Mouse (Mus musculus) midbrain, postnatal 0 days (tissue): ENCODE data around the gene Srpk1. TPM values are rescaled to one million over a fixed set of nuclear protein-coding genes. Genes with fewer than 3 reads are reported as not detected.

Experiments used
- ATAC-seq: fragments of 200-750 bp; cut with Nextera tagmentation; 2 replicates; pipeline ENCODE4 v1.8.0; 2017; ENCODE audit warnings: moderate number of reproducible peaks, mild to moderate bottlenecking, moderate TSS enrichment, moderate library complexity; ENCODE audit not compliant: low FRiP score
- DNase-seq: peaks from one replicate; pipeline ENCODE4 v3.0.0-alpha.2; 2015; ENCODE audit warnings: low spot score
- H3K27ac ChIP-seq: fragments of 300-500 bp; sonication (generic); 2 replicates; pipeline ENCODE4 v1.5.1; 2014; ENCODE audit warnings: low read depth, mild to moderate bottlenecking, low read length, mixed read lengths
- H3K27me3 ChIP-seq: fragments of 300-500 bp; sonication (generic); 2 replicates; pipeline ENCODE4 v1.6.1; 2014; ENCODE audit warnings: low read length, control low read depth, mixed read lengths; ENCODE audit not compliant: insufficient read depth
- H3K36me3 ChIP-seq: fragments of 300-500 bp; sonication (generic); 2 replicates; pipeline ENCODE4 v1.6.1; 2014; ENCODE audit warnings: low read length, control low read depth, mixed read lengths; ENCODE audit not compliant: insufficient read depth
- H3K4me1 ChIP-seq: fragments of 300-500 bp; sonication (generic); 2 replicates; pipeline ENCODE4 v1.6.1; 2014; ENCODE audit warnings: mild to moderate bottlenecking, control low read depth, antibody characterized with exemption, low read length, mixed read lengths; ENCODE audit not compliant: insufficient read depth
- H3K4me2 ChIP-seq: fragments of 300-500 bp; sonication (generic); 2 replicates; pipeline ENCODE4 v1.6.1; 2014; ENCODE audit warnings: low read depth, mild to moderate bottlenecking, low read length, mixed read lengths; ENCODE audit not compliant: poor library complexity, severe bottlenecking
- H3K4me3 ChIP-seq: fragments of 300-500 bp; sonication (generic); 2 replicates; pipeline ENCODE4 v1.5.1; 2014; ENCODE audit warnings: low read depth, mild to moderate bottlenecking, low read length, moderate library complexity
- H3K9ac ChIP-seq: fragments of 300-500 bp; sonication (generic); replicated peaks from 2 replicates; pipeline ENCODE4 v1.6.1; 2014; ENCODE audit warnings: mild to moderate bottlenecking, low read length, moderate library complexity, mixed read lengths; ENCODE audit not compliant: poor library complexity, severe bottlenecking
- H3K9me3 ChIP-seq: fragments of 300-500 bp; sonication (generic); 2 replicates; pipeline ENCODE4 v1.6.1; 2016; ENCODE audit warnings: low read length, control low read depth
- CTCF ChIP-seq: IDR thresholded peaks from 2 replicates; pipeline ENCODE4 v1.5.1; 2016; ENCODE audit warnings: antibody characterized with exemption, mild to moderate bottlenecking
- WGBS: fragments of 180-500 bp; shearing (Covaris S2); extraction: QIAGEN DNeasy Blood & Tissue Kit; methylation state at CpG from one replicate; pipeline ENCODE4 v1.1.7; 2014; 5-methylcytosine and 5-hydroxymethylcytosine counted together
- polyA plus RNA-seq: library from polyadenylated mRNA; unstranded; fragments of >200 nt; fragmentation: Nextera tagmentation; extraction: Ambion mirVana; gene quantifications from 2 replicates; pipeline ENCODE4 v1.2.1, GENCODE M21; 2015
- total RNA-seq: library from RNA; depleted of rRNA; stranded (reverse); fragments of >200 nt; gene quantifications from 2 replicates; pipeline ENCODE4 v1.2.3, GENCODE M21; 2014

Gene Srpk1
- total and polyA plus RNA-seq, 2 experiments from 2014 or later: 58.1 to 80.7 TPM

DNA sequence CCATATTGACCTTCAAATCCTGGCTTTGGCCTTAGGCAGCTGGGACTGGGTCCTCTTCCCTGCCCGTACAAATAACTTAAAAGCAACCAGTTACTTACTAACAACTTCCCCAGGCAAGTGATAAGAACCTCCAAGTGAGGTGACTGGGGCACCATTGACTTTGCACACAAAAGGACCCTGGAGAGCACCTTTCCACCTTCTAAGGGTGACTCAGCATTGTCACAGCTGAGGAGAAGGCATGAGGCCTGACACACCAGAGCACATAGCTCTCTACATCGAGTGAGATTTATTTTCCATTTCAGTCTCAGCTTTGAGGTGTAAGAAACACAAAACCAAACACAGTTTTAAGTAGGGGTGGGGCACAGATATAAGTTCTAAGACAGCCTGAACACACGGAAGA lies 31.9 kb downstream of the Srpk1 start:
- Histone ChIP-seq H3K36me3 (peaks cover 52% of the 10 kb centered on the region), H3K4me3 (no peak overlapping the region)

DNA sequence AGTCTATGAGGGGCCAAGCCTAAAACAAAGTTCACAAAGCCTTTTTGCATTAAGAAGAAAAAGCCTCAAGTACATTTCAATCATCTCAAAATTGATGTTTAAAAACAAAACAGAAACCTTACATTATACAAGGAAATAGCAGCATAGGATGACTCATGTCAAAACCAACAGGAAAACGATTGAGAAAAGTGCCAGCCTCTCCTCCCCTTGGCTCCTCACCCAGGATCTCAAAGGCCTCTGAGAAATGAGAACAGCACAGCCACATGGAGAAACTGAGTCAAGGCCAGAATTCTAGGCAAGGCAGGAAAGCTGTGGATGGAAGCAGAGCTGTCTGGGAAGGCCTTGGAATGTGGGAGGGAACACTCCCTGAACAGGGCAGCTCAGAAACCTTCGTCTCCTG lies 33.9 kb downstream of the Srpk1 start:
- Histone ChIP-seq H3K9ac (no peak overlapping the region), H3K4me3 (no peak overlapping the region), H3K27me3 (no peaks in the 10 kb centered on the region), H3K36me3 (peaks cover 47% of the 10 kb centered on the region), H3K9me3 (no peaks in the 10 kb centered on the region), H3K27ac (no peak overlapping the region), H3K4me1 (no peaks in the 10 kb centered on the region), H3K4me2 (no peak overlapping the region)
- DNase-seq: no peak
- no peak for ATAC-seq
- 87% methylated on average over 2 of the region's 2 CpGs for WGBS
- no peak for TF ChIP-seq CTCF

More for the DNA sequence above, 31.9 kb downstream of the Srpk1 start:
- no peak for ATAC-seq
- H3K9ac ChIP-seq: no peak overlapping the region
- DNase-seq: no peak
- no peaks in the 10 kb centered on the region for H3K27me3 ChIP-seq
- no peak for TF ChIP-seq CTCF
- H3K4me1 ChIP-seq: no peaks in the 10 kb centered on the region
- H3K27ac ChIP-seq: no peak overlapping the region
- WGBS: 94% methylated on average over 3 of the region's 3 CpGs
- H3K4me2 ChIP-seq: no peak overlapping the region
- H3K9me3 ChIP-seq: no peaks in the 10 kb centered on the region

DNA sequence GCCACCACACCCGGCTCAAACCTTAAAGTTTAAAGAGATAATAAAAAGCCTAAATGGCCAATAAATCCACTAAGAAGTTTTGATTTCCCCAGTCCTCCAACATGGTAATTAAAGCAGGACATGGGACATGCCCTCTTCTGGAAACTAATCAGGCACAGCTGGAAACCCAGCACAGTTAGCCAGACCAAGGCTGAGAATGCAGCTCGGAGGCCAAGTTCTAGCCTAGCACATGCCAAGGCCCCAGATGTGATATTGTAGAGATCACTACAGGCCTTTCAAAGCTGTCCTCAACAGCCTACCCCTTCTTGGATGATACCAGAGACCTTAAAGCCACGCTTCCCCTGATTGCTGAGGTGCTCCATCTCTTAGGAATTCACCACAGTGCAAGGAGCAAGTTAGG lies 36.0 kb downstream of the Srpk1 start:
- no peak overlapping the region for H3K9ac ChIP-seq
- H3K4me3 ChIP-seq: no peak overlapping the region
- H3K4me1 ChIP-seq: no peaks in the 10 kb centered on the region
- H3K9me3 ChIP-seq: no peaks in the 10 kb centered on the region
- DNase-seq (no peak), ATAC-seq (no peak)
- no peak overlapping the region for H3K27ac ChIP-seq
- H3K36me3 ChIP-seq: peaks cover 33% of the 10 kb centered on the region
- 90% methylated on average over 3 of the region's 3 CpGs for WGBS
- H3K27me3 ChIP-seq: no peaks in the 10 kb centered on the region
- no peak for TF ChIP-seq CTCF
- no peak overlapping the region for H3K4me2 ChIP-seq

DNA sequence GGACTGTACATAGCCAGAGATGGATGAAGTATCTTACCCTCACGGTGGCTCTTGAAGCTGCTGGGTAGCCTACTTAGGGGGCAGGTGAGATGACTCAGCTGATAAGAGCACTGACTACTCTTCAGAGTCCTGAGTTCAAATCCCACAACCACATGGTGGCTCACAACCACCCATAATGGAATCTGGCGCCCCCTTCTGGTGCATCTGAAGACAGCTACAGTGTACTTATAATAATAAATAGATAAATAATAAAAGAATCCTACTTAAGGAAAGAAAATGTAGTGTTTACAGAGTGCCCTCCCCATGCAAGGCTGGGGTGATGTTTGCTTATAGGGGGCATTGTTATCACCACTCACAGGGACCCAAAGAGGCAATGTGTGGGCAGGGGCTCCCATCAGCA lies 41.5 kb downstream of the Srpk1 start:
- Histone ChIP-seq H3K9me3 (no peaks in the 10 kb centered on the region), H3K36me3 (no peaks in the 10 kb centered on the region), H3K4me1 (peaks cover 6% of the 10 kb centered on the region; the same call in 1 of the 2 replicates), H3K4me3 (no peak overlapping the region), H3K4me2 (no peak overlapping the region), H3K27ac (no peak overlapping the region), H3K27me3 (no peaks in the 10 kb centered on the region), H3K9ac (no peak overlapping the region)
- peak; percentile 33; the same call in 1 of the 2 replicates for TF ChIP-seq CTCF
- no peak for ATAC-seq
- no peak for DNase-seq
- 74% methylated on average over 2 of the region's 2 CpGs for WGBS

DNA sequence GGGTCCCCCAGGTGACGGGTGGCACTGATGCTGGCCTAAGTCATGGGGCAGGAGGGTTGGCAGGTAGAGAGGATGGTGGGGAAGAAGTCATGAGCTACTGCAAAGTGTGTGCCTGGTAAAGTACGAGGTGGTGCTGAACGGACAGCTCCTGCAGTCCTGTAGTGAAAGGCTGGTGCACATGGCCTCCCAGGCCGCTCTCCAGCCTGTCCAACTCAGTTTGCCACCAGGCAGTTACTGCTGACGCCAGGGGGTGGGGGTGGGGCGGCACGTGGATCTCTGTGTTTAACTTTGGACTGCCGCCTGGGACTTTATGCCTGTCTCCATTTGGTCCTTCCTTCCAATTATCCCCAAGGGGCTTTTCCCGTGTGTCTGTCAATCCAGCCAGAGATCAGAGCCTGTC lies 42.1 kb downstream of the Srpk1 start:
- H3K27ac ChIP-seq: no peak overlapping the region
- no peaks in the 10 kb centered on the region for H3K27me3 ChIP-seq
- TF ChIP-seq CTCF: no peak
- DNase-seq (peak; percentile 55), ATAC-seq (no peak)
- no peaks in the 10 kb centered on the region for H3K36me3 ChIP-seq
- H3K4me1 ChIP-seq: peaks cover 11% of the 10 kb centered on the region; the same call in 1 of the 2 replicates
- H3K9ac ChIP-seq: no peak overlapping the region
- 8% methylated on average over 9 of the region's 9 CpGs for WGBS
- H3K4me2 ChIP-seq: no peak overlapping the region
- no peaks in the 10 kb centered on the region for H3K9me3 ChIP-seq
- H3K4me3 ChIP-seq: no peak overlapping the region

DNA sequence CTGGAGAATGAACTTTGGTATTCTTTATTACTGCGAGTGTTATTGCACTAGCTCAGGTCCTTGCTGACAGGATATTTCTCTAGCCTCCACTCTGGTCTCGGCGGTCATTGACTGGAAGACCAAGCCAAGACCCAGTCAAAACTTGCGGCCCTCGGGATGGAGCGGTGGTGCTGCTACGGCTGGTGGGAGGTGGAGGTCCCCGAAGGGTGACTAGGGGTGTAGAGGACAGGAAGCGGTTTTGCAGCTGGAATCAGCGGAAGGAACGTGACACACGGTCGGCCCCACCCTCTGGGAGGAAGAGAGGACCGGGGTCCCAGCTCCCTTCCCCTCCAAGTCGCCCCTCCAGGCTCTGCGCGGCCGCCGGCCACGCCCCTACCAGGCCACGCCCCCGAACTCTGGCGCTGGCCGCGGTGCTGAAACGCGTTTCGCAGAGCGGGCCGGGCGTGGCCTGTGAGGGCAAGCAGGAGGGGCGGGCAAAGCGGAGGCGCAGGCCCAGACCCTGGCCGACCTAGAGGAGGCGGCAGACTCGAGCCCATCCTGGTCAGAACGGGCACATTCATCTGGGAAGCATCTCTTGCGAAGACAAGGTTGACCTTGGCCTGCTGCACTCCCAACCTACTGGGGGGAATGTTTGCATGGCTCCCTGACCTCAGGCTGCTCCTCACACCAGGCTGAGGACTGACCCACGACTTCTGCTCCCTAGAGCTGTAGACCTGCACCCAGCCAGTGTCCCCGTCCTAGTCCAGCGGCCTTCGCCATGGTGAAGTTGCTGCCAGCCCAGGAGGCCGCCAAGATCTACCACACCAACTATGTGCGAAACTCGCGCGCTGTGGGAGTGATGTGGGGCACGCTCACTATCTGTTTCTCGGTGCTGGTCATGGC lies 47.0 kb downstream of the Srpk1 start, which contains the start of gene Lhfpl5:
TSS of gene Lhfpl5 (plus strand) at position 398 of the 882 bp plus-strand sequence.
- Histone ChIP-seq H3K27ac (no peak within 1 kb of the TSS), H3K9ac (peak within 1 kb of the TSS; percentile 50), H3K36me3 (no peaks in the 10 kb centered on the region), H3K4me1 (peaks cover 11% of the 10 kb centered on the region; the same call in 1 of the 2 replicates), H3K4me2 (peak within 1 kb of the TSS; percentile 54), H3K9me3 (no peaks in the 10 kb centered on the region), H3K4me3 (peak within 1 kb of the TSS; percentile 44), H3K27me3 (no peaks in the 10 kb centered on the region)
- WGBS: 15% methylated on average over 49 of the region's 50 CpGs
- peak; percentile 29 for TF ChIP-seq CTCF
- peak; percentile 75 for ATAC-seq
- peak; percentile 63 for DNase-seq
